Mouse (Mus musculus) cerebellum, adult 2 months (tissue): ENCODE measurements around the gene Mbd5.

Source experiments
- CTCF ChIP-seq: fragments of 200-500 bp; IDR thresholded peaks from 2 replicates; pipeline ENCODE4 v1.5.1; 2011; ENCODE audit warnings: low read depth, mild to moderate bottlenecking, control low read depth, low read length, moderate library complexity, borderline replicate concordance; ENCODE audit not compliant: insufficient read depth
- POLR2A ChIP-seq: fragments of 200-500 bp; IDR thresholded peaks from 2 replicates; pipeline ENCODE4 v1.6.1; 2011; ENCODE audit warnings: low read length, control low read depth, borderline replicate concordance; ENCODE audit not compliant: insufficient read depth

DNA sequence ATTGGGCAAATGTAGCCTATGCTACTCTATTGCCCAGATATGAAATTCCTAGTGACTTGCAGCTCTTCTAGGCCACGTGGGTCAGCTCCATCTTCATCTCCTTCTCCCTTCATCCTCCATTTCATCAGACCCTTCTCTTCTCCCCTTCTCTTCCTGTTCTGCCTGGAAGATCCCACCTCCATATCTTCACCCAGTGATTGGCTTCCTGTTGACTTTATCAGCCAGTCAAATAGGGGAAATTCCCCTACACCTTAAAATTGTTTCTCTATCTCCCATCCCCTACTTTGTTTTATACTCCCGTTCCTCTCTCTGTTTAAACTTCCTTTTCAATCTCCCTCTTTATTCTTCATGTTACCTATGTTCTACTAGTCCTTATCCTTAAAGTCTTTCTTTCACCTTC is 342.4 kb downstream of the Mbd5 start:
- no peak for TF ChIP-seq CTCF
- TF ChIP-seq POLR2A, result no peak
